Mouse (Mus musculus): ENCODE measurements around the gene Pik3c2g. TPM values are rescaled to one million over a fixed set of nuclear protein-coding genes. Genes with fewer than 3 reads are reported as not detected.

Gene Pik3c2g
- polyA plus RNA-seq, 1 experiment, result not detected

DNA sequence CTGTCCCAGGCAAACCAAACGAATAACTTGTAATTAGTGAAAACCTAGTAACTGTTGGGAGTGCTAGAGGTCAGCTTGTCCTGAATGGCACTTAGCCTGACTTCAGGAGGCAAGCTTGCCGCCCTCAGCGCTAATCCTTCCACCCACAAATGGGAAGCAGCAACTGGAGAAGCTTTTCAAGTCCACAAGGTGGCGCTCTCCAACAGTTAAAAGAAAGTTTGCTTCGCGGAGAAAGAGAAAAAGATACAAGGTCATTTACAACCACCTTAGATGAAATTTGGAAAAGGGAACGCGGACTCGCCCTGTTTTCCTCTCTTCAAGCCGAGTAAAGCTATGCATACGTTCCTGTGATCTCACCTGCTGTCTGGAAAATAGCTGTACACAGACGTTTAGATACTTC is 2.3 kb downstream of the Pik3c2g start:
- no peak overlapping the region for H3K4me3 ChIP-seq (ENCODE audit: insufficient read depth, low read length)
- no peak for TF ChIP-seq POLR2A (IDR thresholded peaks at IDR 0.05; ENCODE audit: borderline replicate concordance, low read depth, low read length)
- TF ChIP-seq CTCF (IDR thresholded peaks at IDR 0.05; ENCODE audit: low read depth, low read length), result no peak
- no peak overlapping the region for H3K27ac ChIP-seq (ENCODE audit: insufficient read depth, low read depth, low read length)
- H3K4me1 ChIP-seq (ENCODE audit: control insufficient read depth, insufficient read depth, low read length), result no peaks in the 10 kb centered on the region

DNA sequence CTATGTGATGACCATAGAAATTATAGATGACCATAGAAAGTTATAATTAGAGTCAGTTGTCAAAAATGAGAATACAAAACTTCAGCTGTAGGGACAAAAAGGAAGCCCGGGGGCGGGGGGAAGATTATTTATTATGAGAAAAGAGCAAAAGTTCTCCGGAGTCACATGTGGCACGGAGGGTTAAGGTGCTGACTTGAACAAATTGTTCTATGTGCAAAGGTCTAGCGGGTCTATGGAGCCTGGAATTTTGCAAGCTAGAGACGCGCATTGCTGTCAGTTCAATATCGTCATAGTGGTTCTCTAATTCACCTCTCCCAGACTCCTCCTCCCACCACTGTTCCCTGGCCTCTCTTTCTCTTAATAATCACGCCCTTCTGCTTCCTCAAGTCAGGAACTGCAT is 2.8 kb downstream of the Pik3c2g start:
- no peak overlapping the region for H3K27ac ChIP-seq (ENCODE audit: insufficient read depth, low read depth, low read length)

DNA sequence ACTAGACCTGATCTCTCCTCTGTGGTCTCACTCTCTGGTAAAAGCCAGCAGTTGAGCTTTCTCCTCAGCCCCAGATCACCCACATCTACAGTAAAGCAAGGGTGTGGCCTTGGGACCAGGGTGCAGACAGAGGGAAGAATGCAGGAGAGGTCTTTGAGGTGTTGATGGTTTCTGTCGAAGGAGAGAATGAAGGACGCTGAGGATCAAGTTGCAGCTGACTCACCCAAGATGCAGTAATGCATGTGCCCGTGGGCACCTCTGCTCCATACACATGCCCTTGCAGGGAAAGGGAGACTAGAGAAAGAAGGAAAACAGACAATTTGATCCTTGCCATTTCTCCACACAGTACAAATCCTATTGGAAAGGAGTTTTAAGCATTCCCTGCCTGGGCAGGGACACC is 5.1 kb downstream of the Pik3c2g start:
- TF ChIP-seq CTCF (IDR thresholded peaks at IDR 0.05; ENCODE audit: low read depth, low read length) (no peak), POLR2A (IDR thresholded peaks at IDR 0.05; ENCODE audit: borderline replicate concordance, low read depth, low read length) (no peak)
- no peak overlapping the region for H3K27ac ChIP-seq (ENCODE audit: insufficient read depth, low read depth, low read length)
- no peaks in the 10 kb centered on the region for H3K4me1 ChIP-seq (ENCODE audit: control insufficient read depth, insufficient read depth, low read length)
- H3K4me3 ChIP-seq (ENCODE audit: insufficient read depth, low read length), result no peak overlapping the region

More for the DNA sequence above, 2.8 kb downstream of the Pik3c2g start:
- no peak for TF ChIP-seq CTCF (IDR thresholded peaks at IDR 0.05; ENCODE audit: low read depth, low read length)
- TF ChIP-seq POLR2A (IDR thresholded peaks at IDR 0.05; ENCODE audit: borderline replicate concordance, low read depth, low read length), result no peak
- H3K4me3 ChIP-seq (ENCODE audit: insufficient read depth, low read length), result no peak overlapping the region
- H3K4me1 ChIP-seq (ENCODE audit: control insufficient read depth, insufficient read depth, low read length), result no peaks in the 10 kb centered on the region

DNA sequence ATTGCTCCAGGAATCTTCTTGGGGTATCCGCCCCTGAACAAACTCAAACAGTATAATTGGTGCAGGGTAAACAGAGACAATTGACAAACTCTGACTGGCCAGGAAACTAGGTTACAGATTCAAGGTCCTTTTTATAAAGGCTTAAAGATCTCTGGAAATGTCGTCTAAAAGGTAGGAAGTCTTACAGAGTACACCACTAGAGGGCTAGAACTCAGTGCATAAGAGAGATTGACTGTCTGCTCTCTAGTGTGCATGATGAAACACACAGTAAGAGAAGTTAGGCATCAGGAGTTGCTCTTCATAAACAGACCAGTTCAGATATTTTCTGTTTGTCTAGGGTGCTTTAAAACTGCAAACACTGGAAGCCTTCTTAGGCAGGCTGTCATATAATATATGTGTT is 9.4 kb downstream of the Pik3c2g start:
- Histone ChIP-seq H3K4me3 (ENCODE audit: insufficient read depth, low read length) (no peak overlapping the region), H3K27ac (ENCODE audit: insufficient read depth, low read depth, low read length) (no peak overlapping the region), H3K4me1 (ENCODE audit: control insufficient read depth, insufficient read depth, low read length) (no peaks in the 10 kb centered on the region)
- TF ChIP-seq CTCF (IDR thresholded peaks at IDR 0.05; ENCODE audit: low read depth, low read length) (no peak), POLR2A (IDR thresholded peaks at IDR 0.05; ENCODE audit: borderline replicate concordance, low read depth, low read length) (no peak)

DNA sequence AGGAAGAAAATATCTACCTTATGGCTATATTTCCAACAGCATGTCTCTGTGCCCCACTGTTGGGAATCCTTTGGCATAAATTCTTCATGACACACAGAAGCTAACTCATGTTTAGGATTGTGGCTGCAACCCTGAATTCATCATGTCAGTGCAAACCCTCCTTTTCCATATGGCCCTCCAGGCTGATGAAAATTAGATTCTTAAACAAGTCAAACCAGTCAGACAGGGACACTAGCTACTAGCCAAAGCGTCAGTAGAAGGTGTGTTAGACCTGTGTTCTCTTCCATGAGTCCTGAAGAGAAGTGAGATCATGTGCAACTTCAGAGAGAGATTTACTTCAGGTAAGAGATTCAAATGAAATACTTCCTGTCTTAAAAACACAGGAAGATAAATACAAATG is 12.2 kb downstream of the Pik3c2g start:
- H3K4me3 ChIP-seq (ENCODE audit: insufficient read depth, low read length), result no peak overlapping the region
- no peaks in the 10 kb centered on the region for H3K4me1 ChIP-seq (ENCODE audit: control insufficient read depth, insufficient read depth, low read length)
- H3K27ac ChIP-seq (ENCODE audit: insufficient read depth, low read depth, low read length), result no peak overlapping the region
- no peak for TF ChIP-seq POLR2A (IDR thresholded peaks at IDR 0.05; ENCODE audit: borderline replicate concordance, low read depth, low read length)

DNA sequence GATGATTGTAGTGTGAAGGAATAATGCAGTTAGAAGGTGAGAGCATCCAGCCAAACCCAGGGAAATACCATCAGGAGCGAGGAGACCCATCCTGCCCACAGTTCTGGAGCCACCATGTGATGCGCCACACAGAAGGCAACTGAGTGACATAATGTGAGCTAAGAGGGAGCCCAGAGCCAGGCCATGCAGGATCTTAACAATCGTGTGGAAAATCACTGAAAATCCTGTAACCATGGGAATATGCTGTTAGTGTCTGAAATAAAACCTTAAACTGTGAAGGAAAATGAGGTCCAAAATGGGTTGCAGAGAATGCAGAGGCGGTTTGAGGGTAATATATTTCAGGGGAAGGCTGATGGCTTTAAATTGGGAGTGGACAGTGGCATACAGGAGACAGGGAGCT is 31.8 kb downstream of the Pik3c2g start:
- TF ChIP-seq POLR2A (IDR thresholded peaks at IDR 0.05; ENCODE audit: borderline replicate concordance, low read depth, low read length) (no peak), CTCF (IDR thresholded peaks at IDR 0.05; ENCODE audit: low read depth, low read length) (no peak)
- Histone ChIP-seq H3K4me3 (ENCODE audit: insufficient read depth, low read length) (no peak overlapping the region), H3K27ac (ENCODE audit: insufficient read depth, low read depth, low read length) (no peak overlapping the region), H3K4me1 (ENCODE audit: control insufficient read depth, insufficient read depth, low read length) (no peaks in the 10 kb centered on the region)

DNA sequence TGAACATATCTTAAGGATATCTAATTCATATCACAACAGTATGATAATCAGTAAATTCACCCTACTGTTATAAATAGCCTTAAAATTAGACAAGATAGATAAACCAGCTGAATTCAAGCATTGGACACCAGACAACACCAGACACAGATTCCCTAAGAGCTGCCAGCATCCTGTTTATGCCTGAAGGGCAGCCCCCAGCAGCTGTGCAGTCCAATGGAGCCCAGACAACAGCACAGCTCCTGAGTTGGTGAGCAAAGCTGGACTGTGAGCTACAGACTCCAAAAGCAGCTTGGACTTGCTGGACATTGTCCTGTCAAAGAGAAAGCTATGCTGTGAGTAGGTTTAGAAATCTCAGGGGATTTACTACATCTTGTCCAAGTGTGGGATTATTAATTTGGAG is 37.7 kb downstream of the Pik3c2g start:
- Histone ChIP-seq H3K4me1 (ENCODE audit: control insufficient read depth, insufficient read depth, low read length) (no peaks in the 10 kb centered on the region), H3K27ac (ENCODE audit: insufficient read depth, low read depth, low read length) (no peak overlapping the region), H3K4me3 (ENCODE audit: insufficient read depth, low read length) (no peak overlapping the region)
- no peak for TF ChIP-seq CTCF (IDR thresholded peaks at IDR 0.05; ENCODE audit: low read depth, low read length)
- no peak for TF ChIP-seq POLR2A (IDR thresholded peaks at IDR 0.05; ENCODE audit: borderline replicate concordance, low read depth, low read length)

DNA sequence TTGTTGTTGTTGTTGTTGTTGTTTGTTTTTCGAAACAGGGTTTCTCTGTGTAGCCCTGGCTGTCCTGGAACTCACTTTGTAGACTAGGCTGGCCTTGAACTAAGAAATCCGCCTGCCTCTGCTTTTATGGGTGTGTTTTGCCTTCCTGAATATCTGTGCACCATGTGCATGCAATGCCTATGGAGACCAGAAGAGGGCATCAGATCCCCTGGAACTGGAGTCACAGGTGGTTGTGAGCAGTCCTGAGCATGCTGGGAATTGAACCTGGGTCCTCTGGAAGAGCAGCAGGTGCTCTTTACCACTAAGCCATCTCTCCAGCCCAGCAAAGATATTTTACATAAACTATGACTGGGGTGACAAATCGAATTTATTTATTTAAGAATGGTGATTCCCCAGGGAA is 47.5 kb downstream of the Pik3c2g start:
- TF ChIP-seq CTCF (IDR thresholded peaks at IDR 0.05; ENCODE audit: low read depth, low read length) (no peak), POLR2A (IDR thresholded peaks at IDR 0.05; ENCODE audit: borderline replicate concordance, low read depth, low read length) (no peak)
- no peak overlapping the region for H3K4me3 ChIP-seq (ENCODE audit: insufficient read depth, low read length)
- H3K27ac ChIP-seq (ENCODE audit: insufficient read depth, low read depth, low read length), result no peak overlapping the region
- H3K4me1 ChIP-seq (ENCODE audit: control insufficient read depth, insufficient read depth, low read length), result no peaks in the 10 kb centered on the region

DNA sequence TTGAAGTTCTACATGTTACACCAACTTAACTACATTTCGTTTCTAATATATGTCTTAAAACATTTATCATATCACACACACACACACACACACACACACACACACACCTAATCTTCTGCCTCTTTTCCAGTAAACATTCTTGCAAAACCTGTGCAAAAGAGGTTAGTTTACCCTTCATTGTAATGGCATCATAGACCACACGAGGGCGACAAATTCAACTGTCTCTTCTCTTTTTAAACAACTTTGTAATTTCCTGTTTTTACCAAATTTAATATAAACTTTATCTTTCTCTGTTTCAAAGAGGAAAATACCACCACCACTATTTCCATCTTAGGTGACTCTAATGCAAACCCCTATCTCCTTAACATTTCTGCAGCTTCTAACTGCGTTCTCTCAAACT is 68.4 kb downstream of the Pik3c2g start:
- Histone ChIP-seq H3K4me1 (ENCODE audit: control insufficient read depth, insufficient read depth, low read length) (no peaks in the 10 kb centered on the region), H3K27ac (ENCODE audit: insufficient read depth, low read depth, low read length) (no peak overlapping the region), H3K4me3 (ENCODE audit: insufficient read depth, low read length) (no peak overlapping the region)
- no peak for TF ChIP-seq POLR2A (IDR thresholded peaks at IDR 0.05; ENCODE audit: borderline replicate concordance, low read depth, low read length)

DNA sequence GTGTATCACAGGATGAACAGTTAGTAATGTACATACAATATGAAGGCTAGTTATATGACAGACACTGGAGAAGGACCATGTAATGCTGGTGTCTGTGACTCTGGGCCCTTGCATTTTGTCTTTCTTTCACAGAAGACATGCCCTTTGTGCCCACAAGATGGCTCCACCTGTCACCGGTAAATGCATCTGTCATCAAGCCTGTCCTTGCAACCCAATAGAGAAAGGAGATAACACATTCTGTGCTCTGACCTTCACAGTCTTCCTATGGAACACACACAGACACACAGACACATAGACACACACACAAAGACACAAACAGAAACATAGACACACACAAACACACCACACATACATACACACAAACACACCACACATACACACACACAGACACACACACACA is 75.4 kb downstream of the Pik3c2g start:
- TF ChIP-seq POLR2A (IDR thresholded peaks at IDR 0.05; ENCODE audit: borderline replicate concordance, low read depth, low read length) (no peak), CTCF (IDR thresholded peaks at IDR 0.05; ENCODE audit: low read depth, low read length) (no peak)
- no peaks in the 10 kb centered on the region for H3K4me1 ChIP-seq (ENCODE audit: control insufficient read depth, insufficient read depth, low read length)
- no peak overlapping the region for H3K27ac ChIP-seq (ENCODE audit: insufficient read depth, low read depth, low read length)
- no peak overlapping the region for H3K4me3 ChIP-seq (ENCODE audit: insufficient read depth, low read length)

DNA sequence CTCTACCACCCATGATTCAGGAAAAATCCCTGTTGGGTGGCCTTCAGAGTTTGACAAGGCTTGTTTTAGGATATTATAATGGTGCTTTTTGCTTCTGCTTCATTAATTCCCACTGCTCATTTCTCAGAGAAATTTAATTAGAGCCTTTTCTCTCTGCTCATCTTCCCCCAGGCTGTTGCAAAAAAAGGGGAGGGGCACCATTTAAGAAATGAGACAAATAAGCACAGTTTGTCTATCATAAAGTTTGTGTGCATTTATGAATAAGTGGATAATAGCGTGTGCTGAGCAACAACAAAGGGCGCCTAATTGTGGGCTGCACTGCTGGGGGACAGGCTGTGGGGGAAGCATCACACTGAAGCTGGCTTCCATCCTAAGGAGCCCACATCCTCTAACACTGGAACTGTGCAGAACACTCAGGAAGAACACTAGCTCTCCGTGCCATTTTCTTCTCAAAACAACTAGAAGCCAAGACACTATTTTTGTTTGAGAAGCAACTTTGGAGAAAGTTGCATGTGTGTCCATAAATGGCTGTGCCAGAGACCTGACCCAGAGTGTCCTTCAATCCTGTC is 131.5 kb downstream of the Pik3c2g start:
- no peak for TF ChIP-seq POLR2A (IDR thresholded peaks at IDR 0.05; ENCODE audit: borderline replicate concordance, low read depth, low read length)
- no peak for TF ChIP-seq CTCF (IDR thresholded peaks at IDR 0.05; ENCODE audit: low read depth, low read length)
- Histone ChIP-seq H3K4me3 (ENCODE audit: insufficient read depth, low read length) (no peak overlapping the region), H3K4me1 (ENCODE audit: control insufficient read depth, insufficient read depth, low read length) (no peaks in the 10 kb centered on the region), H3K27ac (ENCODE audit: insufficient read depth, low read depth, low read length) (no peak overlapping the region)
